Mouse (Mus musculus) adrenal gland, adult 2 months (tissue): Measurements from ENCODE around the gene Cyb5d2. TPM values are rescaled to one million over a fixed set of nuclear protein-coding genes. Genes with fewer than 3 reads are reported as not detected.
"Not testable (repeated sequence)": the region's sequence is repeated elsewhere in the genome, so short reads cannot be mapped to it uniquely, and the experiment has no call there.

Source experiments
- DNase-seq: peaks from one replicate; pipeline ENCODE4 v3.0.0; 2021
- polyA plus RNA-seq: library from polyadenylated mRNA; depleted of rRNA; stranded (reverse); fragments of >200 nt; gene quantifications from 2 replicates; pipeline ENCODE4 v1.2.3, GENCODE M21; 2012; rRNA removed
- total RNA-seq, 2 experiments: library from RNA; stranded (reverse); gene quantifications; 2 replicates each; pipeline ENCODE4 v1.2.3; 2021

Gene Cyb5d2
- total and polyA plus RNA-seq, 3 experiments: 8.5 to 22.9 (median 21.3) TPM

- DNase-seq: not testable (repeated sequence)
Observed at GRCm38 (mm10) chr11:72772611-72773010, 23.3 kb downstream of the Cyb5d2 start.

- no peak for DNase-seq
Observed at GRCm38 (mm10) chr11:72771461-72771860, 24.5 kb downstream of the Cyb5d2 start.

GRCm38 (mm10) chr11:72770816-72771215 lies 25.1 kb downstream of the Cyb5d2 start:
- DNase-seq: no peak

- no peak for DNase-seq
Observed at GRCm38 (mm10) chr11:72770324-72770723, 25.6 kb downstream of the Cyb5d2 start.

GRCm38 (mm10) chr11:72769061-72769460 lies 26.9 kb downstream of the Cyb5d2 start:
- DNase-seq: no peak

GRCm38 (mm10) chr11:72767716-72768115 lies 28.2 kb downstream of the Cyb5d2 start:
- peak; percentile 80 for DNase-seq

- no peak for DNase-seq
Observed at GRCm38 (mm10) chr11:72764270-72764669, 31.7 kb downstream of the Cyb5d2 start.

GRCm38 (mm10) chr11:72760781-72761180 lies 35.2 kb downstream of the Cyb5d2 start:
- no peak for DNase-seq

- DNase-seq: peak; percentile 49
Observed at GRCm38 (mm10) chr11:72759581-72759980, 36.4 kb downstream of the Cyb5d2 start.

- DNase-seq: no peak
Observed at GRCm38 (mm10) chr11:72758316-72758715, 37.6 kb downstream of the Cyb5d2 start.

- DNase-seq: peak; percentile 74
Observed at GRCm38 (mm10) chr11:72751956-72752355, 44.0 kb downstream of the Cyb5d2 start.

- no peak for DNase-seq
Observed at GRCm38 (mm10) chr11:72739048-72739447, 56.9 kb downstream of the Cyb5d2 start.

GRCm38 (mm10) chr11:72737517-72737916 lies 58.4 kb downstream of the Cyb5d2 start:
- not testable (repeated sequence) for DNase-seq

- no peak for DNase-seq
Observed at GRCm38 (mm10) chr11:72736320-72736719, 59.6 kb downstream of the Cyb5d2 start.

- DNase-seq: no peak
Observed at GRCm38 (mm10) chr11:72735519-72735860, 60.5 kb downstream of the Cyb5d2 start.

GRCm38 (mm10) chr11:72734840-72735518 lies 61.0 kb downstream of the Cyb5d2 start:
- no peak for DNase-seq

- no peak for DNase-seq
Observed at GRCm38 (mm10) chr11:72733736-72734135, 62.2 kb downstream of the Cyb5d2 start.

Other genes with a start within 250 kb of the Cyb5d2 start
- gene Spns3, start 245.6 kb downstream of the Cyb5d2 start, total RNA-seq: under 1 TPM in 1 of 2 experiments, not detected in 1; 0.10 TPM
- gene Spns3, start 245.6 kb downstream of the Cyb5d2 start, polyA plus RNA-seq: 0.17 and 0.39 TPM in 2 replicates
- gene Ube2g1, start 188.9 kb downstream of the Cyb5d2 start, total RNA-seq: 10 to 100 TPM; 39.2 to 44.8 TPM
- 22.0 and 24.6 TPM in 2 replicates for gene Ube2g1, start 188.9 kb downstream of the Cyb5d2 start, polyA plus RNA-seq
- 10 to 100 TPM; 39.9 to 40.1 TPM for gene Ankfy1, start 106.1 kb downstream of the Cyb5d2 start, total RNA-seq
- gene Ankfy1, start 106.1 kb downstream of the Cyb5d2 start, polyA plus RNA-seq: 14.1 and 19.1 TPM in 2 replicates
- gene Zzef1, start 84 bp upstream of the Cyb5d2 start, total RNA-seq: 10 to 100 TPM; 31.5 to 32.7 TPM
- 19.5 and 23.6 TPM in 2 replicates for gene Zzef1, start 84 bp upstream of the Cyb5d2 start, polyA plus RNA-seq
- gene Atp2a3, start 165.0 kb upstream of the Cyb5d2 start, total RNA-seq: 10 to 100 TPM in 1 of 2 experiments, 1 to 10 TPM in 1; 7.2 to 11.6 TPM
- 11.3 and 11.9 TPM in 2 replicates for gene Atp2a3, start 165.0 kb upstream of the Cyb5d2 start, polyA plus RNA-seq
- under 1 TPM; 0.40 to 0.55 TPM for gene P2rx1, start 203.0 kb upstream of the Cyb5d2 start, total RNA-seq
- gene P2rx1, start 203.0 kb upstream of the Cyb5d2 start, polyA plus RNA-seq: 0.85 and 1.0 TPM in 2 replicates
- gene Camkk1, start 222.9 kb upstream of the Cyb5d2 start, total RNA-seq: 1 to 10 TPM; 1.8 to 9.8 TPM
- 2.2 and 3.2 TPM in 2 replicates for gene Camkk1, start 222.9 kb upstream of the Cyb5d2 start, polyA plus RNA-seq